Mouse (Mus musculus) frontal cortex, adult (tissue): Measurements from ENCODE around the gene Gypa.

ENCODE experiments used
- ATAC-seq: cut with Nextera tagmentation; 2 replicates; pipeline ENCODE4 v1.9.2; 2017; ENCODE audit warnings: mild to moderate bottlenecking, moderate library complexity, mixed read lengths; ENCODE audit not compliant: low TSS enrichment

Gene Gypa

DNA sequence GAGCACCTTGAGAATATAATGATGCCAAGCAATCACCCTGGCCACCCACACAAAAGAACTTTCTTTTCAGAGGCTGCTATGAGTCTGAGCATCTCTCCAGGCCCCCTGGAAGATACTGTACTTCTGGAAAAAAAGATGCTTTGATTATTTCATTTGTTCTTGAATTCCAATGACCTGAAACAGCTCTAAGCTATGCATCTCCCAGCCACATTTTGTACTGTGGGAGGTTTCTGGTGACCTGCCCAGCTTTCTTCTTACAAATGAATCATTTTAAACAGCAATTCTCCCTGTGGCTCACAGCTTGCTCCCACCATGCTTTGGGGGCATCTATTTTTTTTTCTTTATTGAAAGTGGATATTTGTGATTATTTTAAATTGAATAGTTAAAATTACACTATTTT, 56.9 kb downstream of the Gypa start:
- peak; percentile 55 for ATAC-seq

DNA sequence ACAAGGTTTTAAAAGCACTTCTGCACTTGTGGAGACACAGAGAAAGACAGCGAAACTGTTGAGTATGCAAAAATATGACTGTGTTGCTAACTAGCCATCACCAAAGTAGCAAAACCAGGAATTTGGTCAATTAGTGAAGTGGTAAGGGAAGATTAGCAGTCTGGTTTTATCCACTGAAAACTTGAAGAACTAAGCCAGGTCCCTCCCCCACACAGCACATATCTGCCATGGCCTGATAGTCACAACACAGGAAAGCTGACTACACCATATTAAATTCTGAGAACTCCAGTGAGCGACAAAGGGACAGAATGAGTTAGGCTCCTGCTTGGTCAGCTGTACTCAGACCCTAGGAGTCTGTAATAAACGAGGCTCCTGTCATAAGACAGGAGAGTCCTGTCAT, 57.7 kb downstream of the Gypa start:
- ATAC-seq: no peak

GRCm38 (mm10) chr8:80554991-80555390, 61.4 kb downstream of the Gypa start:
- no peak for ATAC-seq
